Mouse (Mus musculus) brain, adult 2 months (tissue): ENCODE measurements around the gene Gm12166.
A peak's percentile ranks its signal among the peaks of the same experiment; 100 is the strongest.

Source experiments
- DNase-seq: peaks from one replicate; pipeline ENCODE4 v3.0.0; 2011; ENCODE audit warnings: low read depth, low spot score

Gene Gm12166

GRCm38 (mm10) chr11:46016061-46016460 lies 36.1 kb downstream of the Gm12166 start:
- peak; percentile 82 for DNase-seq
